Mouse (Mus musculus) stomach, postnatal 0 days (tissue): Measurements from ENCODE around the gene Lrp6. TPM values are rescaled to one million over a fixed set of nuclear protein-coding genes. Genes with fewer than 3 reads are reported as not detected.
A peak's percentile ranks its signal among the peaks of the same experiment; 100 is the strongest.

ENCODE experiments used
- ATAC-seq: fragments of 200-750 bp; cut with Nextera tagmentation; 2 replicates; pipeline ENCODE4 v1.8.0; 2017; ENCODE audit not compliant: low FRiP score, low TSS enrichment
- DNase-seq: peaks from one replicate; pipeline ENCODE4 v3.0.0-alpha.2; 2016; ENCODE audit warnings: low spot score
- H3K27ac ChIP-seq: fragments of 300-500 bp; sonication (generic); replicated peaks from 2 replicates; pipeline ENCODE4 v1.5.1; 2014; ENCODE audit warnings: mild to moderate bottlenecking, control low read depth
- H3K27me3 ChIP-seq: fragments of 300-500 bp; sonication (generic); 2 replicates; pipeline ENCODE4 v1.6.1; 2014; ENCODE audit warnings: low read length; ENCODE audit not compliant: control insufficient read depth, insufficient read depth
- H3K36me3 ChIP-seq: fragments of 300-500 bp; sonication (generic); 2 replicates; pipeline ENCODE4 v1.6.1; 2014; ENCODE audit warnings: low read length, mixed read lengths; ENCODE audit not compliant: control insufficient read depth, insufficient read depth
- H3K4me1 ChIP-seq: fragments of 300-500 bp; sonication (generic); replicated peaks from 2 replicates; pipeline ENCODE4 v1.6.1; 2014; ENCODE audit warnings: antibody characterized with exemption; ENCODE audit not compliant: control insufficient read depth, insufficient read depth
- H3K4me2 ChIP-seq: fragments of 300-500 bp; sonication (generic); replicated peaks from 2 replicates; pipeline ENCODE4 v1.6.1; 2014; ENCODE audit warnings: low read depth, mild to moderate bottlenecking, control low read depth, moderate library complexity
- H3K4me3 ChIP-seq: fragments of 300-500 bp; sonication (generic); 2 replicates; pipeline ENCODE4 v1.5.1; 2014; ENCODE audit warnings: low read depth, low read length, control low read depth
- H3K9ac ChIP-seq: fragments of 300-500 bp; sonication (generic); 2 replicates; pipeline ENCODE4 v1.6.1; 2014; ENCODE audit warnings: mild to moderate bottlenecking, low read length, control low read depth, mixed read lengths
- H3K9me3 ChIP-seq: fragments of 300-500 bp; sonication (generic); 2 replicates; pipeline ENCODE4 v1.6.1; 2016; ENCODE audit warnings: low read length; ENCODE audit not compliant: control insufficient read depth
- CTCF ChIP-seq: IDR thresholded peaks from 2 replicates; pipeline ENCODE4 v1.5.1; 2016; ENCODE audit warnings: antibody characterized with exemption, low read depth, mild to moderate bottlenecking, moderate library complexity
- EP300 ChIP-seq: optimal IDR thresholded peaks from 2 replicates; pipeline ENCODE3; 2016; ENCODE audit warnings: antibody characterized with exemption
- WGBS: fragments of 180-500 bp; shearing (Covaris S2); extraction: QIAGEN DNeasy Blood & Tissue Kit; methylation state at CpG from one replicate; pipeline ENCODE4 v1.1.7; 2014; 5-methylcytosine and 5-hydroxymethylcytosine counted together
- polyA plus RNA-seq: library from polyadenylated mRNA; unstranded; fragments of >200 nt; fragmentation: Nextera tagmentation; extraction: Ambion mirVana; gene quantifications from 2 replicates; pipeline ENCODE4 v1.2.1, GENCODE M21; 2015

Lrp6 gene
- polyA plus RNA-seq, 1 experiment from 2014 or later, result 12.1 TPM

DNA sequence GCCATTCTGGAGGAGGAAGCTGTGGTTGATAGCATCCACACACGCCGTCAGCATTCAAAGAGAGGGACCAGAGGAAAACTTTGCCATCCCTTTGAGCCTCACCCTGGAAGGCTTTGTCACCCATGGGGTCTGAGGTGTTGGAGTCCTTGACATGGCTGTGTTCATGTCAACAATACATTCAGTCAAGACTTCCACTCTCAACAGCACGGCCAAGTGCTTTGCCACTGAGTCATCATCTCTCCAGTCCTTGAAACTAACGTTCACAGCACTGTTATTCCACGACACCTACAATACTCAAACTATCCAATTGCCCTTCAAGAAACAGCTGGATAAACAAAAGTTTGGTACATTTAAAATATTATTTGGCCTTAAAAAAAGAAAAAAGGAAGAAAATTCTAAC, 124.5 kb downstream of the Lrp6 start:
- no peaks in the 10 kb centered on the region for H3K27me3 ChIP-seq
- ATAC-seq (no peak), DNase-seq (no peak)
- no peaks in the 10 kb centered on the region for H3K9me3 ChIP-seq
- H3K9ac ChIP-seq, result no peak overlapping the region
- no peak for TF ChIP-seq CTCF
- TF ChIP-seq EP300, result no peak
- no peak overlapping the region for H3K27ac ChIP-seq
- H3K4me3 ChIP-seq, result no peak overlapping the region
- H3K36me3 ChIP-seq, result 0 out of 2 replicates have a peak, but pooled peaks cover 2% of the 10 kb centered on the region
- WGBS, result 62% methylated on average over 5 of the region's 5 CpGs
- no peak overlapping the region for H3K4me2 ChIP-seq
- H3K4me1 ChIP-seq, result no peaks in the 10 kb centered on the region; the same call in 1 of the 2 replicates

DNA sequence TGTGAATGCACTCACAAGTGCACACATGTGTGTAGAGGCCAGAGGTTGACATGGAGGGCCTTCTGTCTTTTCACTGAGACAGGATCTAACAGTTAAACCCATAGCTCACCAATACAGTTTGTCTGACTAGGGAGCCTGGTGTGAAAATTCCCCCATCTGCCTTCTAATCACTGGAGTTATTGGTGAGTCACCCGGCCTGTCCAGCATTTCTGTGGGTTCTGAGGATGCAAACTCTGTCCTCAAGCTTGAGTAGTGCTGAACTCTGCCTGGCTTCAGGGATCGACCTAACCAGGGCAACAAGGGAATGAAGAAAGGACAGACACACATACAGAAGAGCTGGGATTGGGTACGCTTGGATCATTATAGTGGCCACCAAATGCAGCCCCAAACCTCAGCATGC, 125.0 kb downstream of the Lrp6 start:
- ATAC-seq (no peak), DNase-seq (no peak)
- no peaks in the 10 kb centered on the region for H3K27me3 ChIP-seq
- no peak for TF ChIP-seq CTCF
- TF ChIP-seq EP300, result no peak
- 87% methylated on average over 3 of the region's 3 CpGs for WGBS
- H3K9ac ChIP-seq, result no peak overlapping the region
- 0 out of 2 replicates have a peak, but pooled peaks cover 2% of the 10 kb centered on the region for H3K36me3 ChIP-seq
- no peak overlapping the region for H3K27ac ChIP-seq
- H3K4me2 ChIP-seq, result no peak overlapping the region
- no peak overlapping the region for H3K4me3 ChIP-seq
- H3K4me1 ChIP-seq, result no peaks in the 10 kb centered on the region; the same call in 1 of the 2 replicates
- no peaks in the 10 kb centered on the region for H3K9me3 ChIP-seq

DNA sequence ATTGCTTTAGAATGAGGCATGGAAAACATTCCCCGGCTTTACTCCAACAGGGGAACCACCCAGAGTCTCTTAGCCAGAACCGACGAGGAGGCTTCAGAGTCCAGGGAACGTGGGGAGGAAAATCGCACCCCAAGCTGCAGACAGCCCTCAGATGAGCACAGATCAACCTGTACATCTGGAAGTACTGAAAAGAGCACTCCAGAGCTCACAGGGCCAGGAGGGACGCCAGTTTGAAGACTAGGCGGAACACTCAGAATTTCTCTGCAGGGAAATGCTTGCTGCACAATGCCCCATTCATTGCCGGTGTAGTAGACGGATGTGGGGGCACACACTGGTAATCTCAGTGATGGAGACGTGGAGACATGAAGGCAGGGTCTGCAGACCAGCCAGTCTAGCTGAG, 126.7 kb downstream of the Lrp6 start:
- Histone ChIP-seq H3K4me1 (no peaks in the 10 kb centered on the region; the same call in 1 of the 2 replicates), H3K27me3 (no peaks in the 10 kb centered on the region), H3K36me3 (no peaks in the 10 kb centered on the region), H3K4me3 (peak overlapping the region; percentile 20; the same call in 1 of the 2 replicates), H3K4me2 (peak overlapping the region; percentile 44), H3K9me3 (no peaks in the 10 kb centered on the region), H3K9ac (peak overlapping the region; percentile 31; the same call in 1 of the 2 replicates), H3K27ac (peak overlapping the region; percentile 78)
- ATAC-seq (no peak), DNase-seq (no peak)
- 33% methylated on average over 10 of the region's 10 CpGs for WGBS
- TF ChIP-seq EP300, result no peak
- TF ChIP-seq CTCF, result no peak

DNA sequence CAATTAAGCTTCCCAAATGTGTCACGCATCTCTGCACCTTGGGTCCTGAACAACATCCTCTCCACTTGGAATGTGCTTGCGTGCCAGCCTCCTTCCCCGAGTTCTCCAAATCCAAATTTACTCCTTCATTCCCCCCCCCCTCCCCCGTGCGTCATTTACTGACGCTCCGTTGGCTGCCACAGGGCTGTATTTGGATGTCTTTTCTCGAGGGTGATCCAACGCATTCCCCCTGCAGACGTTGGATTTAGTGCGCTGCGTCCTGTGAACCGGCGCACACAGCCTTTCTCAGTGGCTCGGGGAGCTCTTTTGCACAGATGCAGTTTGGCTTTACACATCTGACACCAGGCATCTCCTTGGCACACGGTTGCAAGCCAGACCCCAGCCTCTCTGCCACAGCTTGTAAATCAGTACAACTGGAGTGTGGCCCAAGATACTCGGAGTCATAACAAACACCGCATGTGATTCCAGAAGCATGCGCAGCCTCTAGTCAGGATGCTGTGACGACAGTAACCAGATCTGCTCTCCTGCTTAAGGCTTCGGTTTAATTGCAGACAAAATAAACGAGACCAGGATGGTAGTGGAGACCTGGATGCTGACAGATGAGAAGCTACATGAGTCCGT, 127.3 kb downstream of the Lrp6 start:
- Histone ChIP-seq H3K4me3 (peak overlapping the region; percentile 20; the same call in 1 of the 2 replicates), H3K4me2 (peak overlapping the region; percentile 44), H3K9me3 (no peaks in the 10 kb centered on the region), H3K9ac (peak overlapping the region; percentile 31; the same call in 1 of the 2 replicates), H3K36me3 (no peaks in the 10 kb centered on the region), H3K27ac (peak overlapping the region; percentile 78), H3K4me1 (no peaks in the 10 kb centered on the region; the same call in 1 of the 2 replicates), H3K27me3 (no peaks in the 10 kb centered on the region)
- TF ChIP-seq CTCF (no peak), EP300 (no peak)
- 20% methylated on average over 23 of the region's 23 CpGs for WGBS
- peak; percentile 41; the same call in 1 of the 2 replicates for ATAC-seq
- peak; percentile 37 for DNase-seq

GRCm38 (mm10) chr6:134436955-134437354, 129.8 kb downstream of the Lrp6 start:
- no peak for ATAC-seq
- WGBS, result 69% methylated on average over 5 of the region's 5 CpGs
- TF ChIP-seq EP300 (no peak), CTCF (no peak)

GRCm38 (mm10) chr6:134434866-134435390, 131.8 kb downstream of the Lrp6 start:
- no peak for DNase-seq
- Histone ChIP-seq H3K4me1 (no peaks in the 10 kb centered on the region), H3K9ac (no peak overlapping the region), H3K36me3 (no peaks in the 10 kb centered on the region), H3K27me3 (no peaks in the 10 kb centered on the region), H3K27ac (no peak overlapping the region), H3K4me3 (no peak overlapping the region), H3K4me2 (no peak overlapping the region), H3K9me3 (no peaks in the 10 kb centered on the region)
- WGBS, result 61% methylated on average over 9 of the region's 9 CpGs
- TF ChIP-seq EP300 (no peak), CTCF (no peak)
- no peak for ATAC-seq

More at GRCm38 (mm10) chr6:134436955-134437354, 129.8 kb downstream of the Lrp6 start:
- Histone ChIP-seq H3K9ac (no peak overlapping the region), H3K27me3 (no peaks in the 10 kb centered on the region), H3K36me3 (no peaks in the 10 kb centered on the region), H3K27ac (no peak overlapping the region), H3K4me2 (no peak overlapping the region), H3K4me3 (no peak overlapping the region), H3K4me1 (no peaks in the 10 kb centered on the region), H3K9me3 (no peaks in the 10 kb centered on the region)
- DNase-seq, result no peak
